Mouse (Mus musculus) lung, embryonic 14.5 days (tissue): ENCODE results near the gene Cenpu. TPM values are rescaled to one million over a fixed set of nuclear protein-coding genes. Genes with fewer than 3 reads are reported as not detected.

Source experiments
- ATAC-seq: fragments of 200-750 bp; cut with Nextera tagmentation; 2 replicates; pipeline ENCODE4 v1.8.0; 2017; ENCODE audit warnings: mild to moderate bottlenecking, moderate TSS enrichment, moderate library complexity; ENCODE audit not compliant: insufficient read depth
- DNase-seq: peaks from one replicate; pipeline ENCODE4 v3.0.0-alpha.2; 2015
- H3K27ac ChIP-seq: fragments of 300-500 bp; sonication (generic); 2 replicates; pipeline ENCODE4 v1.5.1; 2014; ENCODE audit warnings: low read depth, mild to moderate bottlenecking, moderate library complexity
- H3K27me3 ChIP-seq: fragments of 300-500 bp; sonication (generic); 2 replicates; pipeline ENCODE4 v1.6.1; 2014; ENCODE audit warnings: low read length, control low read depth; ENCODE audit not compliant: insufficient read depth
- H3K36me3 ChIP-seq: fragments of 300-500 bp; sonication (generic); 2 replicates; pipeline ENCODE4 v1.6.1; 2014; ENCODE audit warnings: control low read depth; ENCODE audit not compliant: insufficient read depth
- H3K4me1 ChIP-seq: fragments of 300-500 bp; sonication (generic); 2 replicates; pipeline ENCODE4 v1.6.1; 2014; ENCODE audit warnings: antibody characterized with exemption, control low read depth; ENCODE audit not compliant: insufficient read depth
- H3K4me2 ChIP-seq: fragments of 300-500 bp; sonication (generic); 2 replicates; pipeline ENCODE4 v1.6.1; 2014; ENCODE audit warnings: mild to moderate bottlenecking
- H3K4me3 ChIP-seq: fragments of 300-500 bp; sonication (generic); 2 replicates; pipeline ENCODE4 v1.5.1; 2014; ENCODE audit warnings: low read depth, low read length
- H3K9ac ChIP-seq: fragments of 300-500 bp; sonication (generic); 2 replicates; pipeline ENCODE4 v1.6.1; 2014
- H3K9me3 ChIP-seq: fragments of 300-500 bp; sonication (generic); 2 replicates; pipeline ENCODE4 v1.6.1; 2016; ENCODE audit warnings: low read depth, low read length, control low read depth
- CTCF ChIP-seq: IDR thresholded peaks from 2 replicates; pipeline ENCODE4 v1.5.1; 2016; ENCODE audit warnings: antibody characterized with exemption, low read depth
- WGBS: fragments of 180-500 bp; shearing (Covaris S2); extraction: QIAGEN DNeasy Blood & Tissue Kit; methylation state at CpG from one replicate; pipeline ENCODE4 v1.1.7; 2014; 5-methylcytosine and 5-hydroxymethylcytosine counted together
- polyA plus RNA-seq: library from polyadenylated mRNA; unstranded; fragments of >200 nt; fragmentation: Nextera tagmentation; extraction: Ambion mirVana; gene quantifications from 2 replicates; pipeline ENCODE4 v1.2.1, GENCODE M21; 2014

Gene Cenpu
- polyA plus RNA-seq, 1 experiment from 2014 or later, result 25.6 TPM

GRCm38 (mm10) chr8:46612913-46613312, 61.1 kb downstream of the Cenpu start:
- no peaks in the 10 kb centered on the region for H3K36me3 ChIP-seq
- H3K27ac ChIP-seq, result no peak overlapping the region
- H3K4me1 ChIP-seq, result no peaks in the 10 kb centered on the region
- H3K27me3 ChIP-seq, result no peaks in the 10 kb centered on the region
- H3K4me2 ChIP-seq, result no peak overlapping the region
- no peak for DNase-seq
- H3K4me3 ChIP-seq, result no peak overlapping the region
- H3K9me3 ChIP-seq, result no peaks in the 10 kb centered on the region
- no peak overlapping the region for H3K9ac ChIP-seq
- 72% methylated on average over 4 of the region's 4 CpGs for WGBS
- TF ChIP-seq CTCF, result no peak
- ATAC-seq, result no peak

GRCm38 (mm10) chr8:46613377-46613776, 61.5 kb downstream of the Cenpu start:
- WGBS, result 48% methylated on average over 4 of the region's 4 CpGs
- no peak overlapping the region for H3K9ac ChIP-seq
- no peaks in the 10 kb centered on the region for H3K4me1 ChIP-seq
- H3K9me3 ChIP-seq, result no peaks in the 10 kb centered on the region
- DNase-seq (peak; percentile 27), ATAC-seq (no peak)
- no peak overlapping the region for H3K4me3 ChIP-seq
- TF ChIP-seq CTCF, result no peak
- H3K27me3 ChIP-seq, result no peaks in the 10 kb centered on the region
- H3K27ac ChIP-seq, result 0 out of 2 replicates have a peak overlapping the region, but pooled peaks have one; percentile 6
- no peak overlapping the region for H3K4me2 ChIP-seq
- no peaks in the 10 kb centered on the region for H3K36me3 ChIP-seq

DNA sequence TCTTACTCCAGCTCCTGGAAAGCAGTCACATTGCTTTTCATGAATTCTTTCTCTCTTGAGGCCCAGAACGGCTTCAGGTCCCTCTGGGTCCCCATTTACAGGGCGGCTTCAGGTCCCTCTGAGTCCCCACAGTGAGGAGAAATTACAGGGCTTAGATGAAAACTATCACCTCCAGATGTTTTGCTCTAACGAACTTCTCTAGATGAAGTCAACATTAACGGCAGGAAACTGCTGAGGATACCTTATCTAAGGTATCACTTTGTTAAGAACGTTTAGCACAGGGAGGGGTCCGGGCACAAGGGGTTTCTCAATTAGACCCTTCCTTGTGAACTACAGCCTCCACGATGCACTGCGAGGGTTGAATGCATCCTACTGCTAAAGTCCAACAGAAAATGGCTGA, 64.1 kb downstream of the Cenpu start:
- H3K9me3 ChIP-seq, result no peaks in the 10 kb centered on the region
- 79% methylated on average over 8 of the region's 8 CpGs for WGBS
- H3K36me3 ChIP-seq, result no peaks in the 10 kb centered on the region
- TF ChIP-seq CTCF, result no peak
- 0 out of 2 replicates have a peak overlapping the region, but pooled peaks have one; percentile 76 for H3K4me3 ChIP-seq
- no peaks in the 10 kb centered on the region for H3K27me3 ChIP-seq
- ATAC-seq (no peak), DNase-seq (no peak)
- peaks cover 7% of the 10 kb centered on the region; the same call in 1 of the 2 replicates for H3K4me1 ChIP-seq
- H3K9ac ChIP-seq, result no peak overlapping the region
- H3K27ac ChIP-seq, result no peak overlapping the region
- peak overlapping the region; percentile 98; the same call in 1 of the 2 replicates for H3K4me2 ChIP-seq

DNA sequence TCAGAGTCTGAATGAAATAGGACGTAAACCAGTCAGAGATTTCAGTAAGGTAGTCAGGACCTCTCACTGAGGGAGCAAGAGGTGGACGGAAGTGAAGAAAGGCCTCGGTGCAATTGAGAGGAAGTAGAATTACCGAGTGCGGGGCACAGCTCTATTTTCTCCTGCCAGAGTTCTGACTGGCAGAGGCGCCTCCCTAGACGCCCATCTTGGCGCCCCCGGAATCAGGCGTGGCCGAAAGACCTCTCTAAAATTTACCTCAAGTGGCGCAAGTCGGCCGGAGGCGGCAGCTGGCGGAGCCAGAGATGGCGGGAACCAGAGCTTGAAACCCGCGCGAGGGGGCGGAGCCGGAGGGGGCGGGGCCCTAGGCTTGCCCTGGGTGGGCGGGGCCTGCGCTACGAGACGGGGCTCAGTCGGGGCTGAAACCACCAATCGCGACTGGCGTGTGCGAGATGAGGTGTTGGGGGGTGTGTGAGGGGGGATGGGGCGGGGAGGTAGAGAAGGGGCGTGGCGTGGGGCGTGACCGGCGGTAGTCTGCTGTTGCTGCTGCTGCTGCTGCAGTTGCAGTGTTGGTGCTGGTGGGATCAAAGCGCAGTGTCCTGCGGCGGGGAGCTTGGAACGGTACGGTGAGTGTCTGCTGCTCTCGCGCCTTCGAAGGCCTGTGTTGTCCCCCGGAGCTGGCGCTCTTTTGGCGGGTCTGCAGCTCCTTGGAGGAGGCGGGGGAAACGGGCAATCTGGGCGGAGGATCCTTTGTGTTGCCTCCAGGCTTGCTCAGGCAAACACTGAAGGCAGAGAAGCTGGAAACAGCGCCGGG, 65.3 kb downstream of the Cenpu start, which contains the start of the genes Primpol and Casp3:
Gene Primpol, minus strand, starts transcription at position 334 of the 811 bp plus-strand sequence.
Gene Casp3, plus strand, starts transcription at position 413 of the 811 bp plus-strand sequence.
- peak within 1 kb of the TSS; percentile 94 for H3K27ac ChIP-seq
- DNase-seq, result peak; percentile 97
- under 1% methylated on average over 54 of the region's 54 CpGs for WGBS
- no peak; the same call in 1 of the 2 replicates for TF ChIP-seq CTCF
- no peaks in the 10 kb centered on the region for H3K27me3 ChIP-seq
- H3K9me3 ChIP-seq, result no peaks in the 10 kb centered on the region
- H3K9ac ChIP-seq, result peak within 1 kb of the TSS; percentile 83
- H3K4me1 ChIP-seq, result peaks cover 7% of the 10 kb centered on the region; the same call in 1 of the 2 replicates
- ATAC-seq, result peak; percentile 95
- no peaks in the 10 kb centered on the region for H3K36me3 ChIP-seq
- peak within 1 kb of the TSS; percentile 98 for H3K4me2 ChIP-seq
- peak within 1 kb of the TSS; percentile 76 for H3K4me3 ChIP-seq

DNA sequence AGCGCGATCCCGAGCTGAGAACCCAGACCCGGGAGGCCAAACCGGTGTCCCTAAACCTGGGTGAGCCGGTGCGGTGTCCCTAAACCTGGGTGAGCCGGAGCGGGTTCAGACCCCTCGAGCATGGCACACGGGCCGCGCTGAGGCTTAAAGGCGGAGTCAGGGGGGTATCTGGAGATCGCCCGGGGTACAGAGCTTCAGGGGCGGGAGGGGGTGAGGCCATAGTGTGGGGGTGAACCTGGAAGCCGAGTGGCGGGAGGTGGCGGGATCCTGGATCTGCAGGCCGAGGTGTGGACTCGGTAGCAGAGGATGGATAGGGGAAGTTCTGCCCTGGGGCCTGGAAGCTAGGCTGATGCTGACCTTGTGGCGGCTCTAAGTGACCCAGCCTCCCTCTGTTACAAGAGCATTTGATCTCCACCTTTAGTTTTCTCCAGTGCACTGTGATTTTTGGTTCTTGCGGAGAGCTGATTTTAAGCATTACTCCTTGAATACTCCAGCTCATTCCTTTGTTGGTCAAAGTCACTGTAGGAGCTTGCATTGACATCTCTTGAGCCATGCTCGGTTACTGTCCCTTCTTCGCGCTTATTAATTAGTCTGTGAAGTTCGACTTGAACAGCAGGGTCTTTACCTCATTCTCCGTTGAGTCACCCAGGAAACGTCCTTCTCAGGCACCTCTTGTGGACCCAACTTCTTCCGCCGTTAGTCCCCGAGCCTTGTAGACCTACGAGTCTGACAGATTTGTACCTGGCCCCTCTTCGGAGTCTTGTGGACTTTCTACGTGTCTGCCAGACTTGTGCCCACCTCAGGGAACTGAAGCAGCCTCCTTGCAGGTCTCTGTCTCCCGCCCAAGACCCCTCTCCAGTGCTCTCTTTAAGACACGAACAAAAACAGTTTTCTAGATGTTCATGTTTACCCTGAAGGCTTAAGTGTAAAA, 66.1 kb downstream of the Cenpu start:
- H3K9me3 ChIP-seq, result no peaks in the 10 kb centered on the region
- ATAC-seq, result peak; percentile 51
- peak; percentile 43 for DNase-seq
- TF ChIP-seq CTCF, result no peak
- peaks cover 7% of the 10 kb centered on the region; the same call in 1 of the 2 replicates for H3K4me1 ChIP-seq
- peak overlapping the region; percentile 98 for H3K4me2 ChIP-seq
- H3K27ac ChIP-seq, result peak overlapping the region; percentile 93
- H3K9ac ChIP-seq, result peak overlapping the region; percentile 83
- under 1% methylated on average over 38 of the region's 38 CpGs for WGBS
- H3K4me3 ChIP-seq, result peak overlapping the region; percentile 76
- no peaks in the 10 kb centered on the region for H3K27me3 ChIP-seq
- no peaks in the 10 kb centered on the region for H3K36me3 ChIP-seq

DNA sequence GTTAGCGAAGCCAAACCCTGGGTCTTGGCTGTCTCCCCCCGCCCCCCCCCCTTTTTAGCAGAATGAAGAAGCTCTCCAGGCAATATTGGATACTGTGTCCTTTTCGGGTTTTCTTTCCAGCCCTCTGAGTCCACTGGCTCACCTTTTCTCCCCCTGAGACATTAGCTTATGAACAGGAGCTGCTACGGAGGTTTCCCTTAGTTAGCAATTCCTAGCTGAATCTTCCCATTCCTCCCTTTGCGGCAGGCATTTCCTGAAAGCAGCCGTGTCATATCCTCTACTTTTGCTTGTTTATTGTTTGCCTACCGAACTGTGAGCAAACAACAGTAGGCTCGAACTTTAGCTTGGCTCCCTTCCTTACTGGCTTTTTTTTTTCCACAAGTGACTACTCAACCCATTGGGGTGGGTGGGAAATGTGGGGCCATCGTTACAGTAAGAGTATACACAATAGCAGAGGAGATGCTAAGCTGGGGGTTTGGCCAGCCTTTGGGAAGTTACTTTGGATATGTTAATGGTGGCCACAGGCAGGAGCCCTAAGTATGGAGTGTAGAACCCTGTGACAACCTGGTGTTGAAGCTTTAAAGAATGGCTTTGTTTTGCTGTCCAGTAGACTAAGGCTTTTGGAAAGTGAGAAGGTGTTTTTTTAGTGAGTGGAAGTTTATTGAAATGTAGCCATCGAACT, 67.0 kb downstream of the Cenpu start:
- Histone ChIP-seq H3K27me3 (no peaks in the 10 kb centered on the region), H3K4me2 (peak overlapping the region; percentile 98), H3K36me3 (no peaks in the 10 kb centered on the region), H3K4me1 (peaks cover 7% of the 10 kb centered on the region; the same call in 1 of the 2 replicates), H3K9me3 (no peaks in the 10 kb centered on the region), H3K4me3 (peak overlapping the region; percentile 76), H3K27ac (no peak overlapping the region), H3K9ac (peak overlapping the region; percentile 83)
- ATAC-seq (no peak), DNase-seq (peak; percentile 42)
- TF ChIP-seq CTCF, result no peak
- 6% methylated on average over 10 of the region's 10 CpGs for WGBS
